Mouse (Mus musculus): ENCODE measurements at regions not wholly inside any gene's neighbourhood (a gene's known extent, or its start where the extent isn't known, plus 50 kb on each side); places are given as distances from the start of the nearest gene placed in this dataset.

DNA sequence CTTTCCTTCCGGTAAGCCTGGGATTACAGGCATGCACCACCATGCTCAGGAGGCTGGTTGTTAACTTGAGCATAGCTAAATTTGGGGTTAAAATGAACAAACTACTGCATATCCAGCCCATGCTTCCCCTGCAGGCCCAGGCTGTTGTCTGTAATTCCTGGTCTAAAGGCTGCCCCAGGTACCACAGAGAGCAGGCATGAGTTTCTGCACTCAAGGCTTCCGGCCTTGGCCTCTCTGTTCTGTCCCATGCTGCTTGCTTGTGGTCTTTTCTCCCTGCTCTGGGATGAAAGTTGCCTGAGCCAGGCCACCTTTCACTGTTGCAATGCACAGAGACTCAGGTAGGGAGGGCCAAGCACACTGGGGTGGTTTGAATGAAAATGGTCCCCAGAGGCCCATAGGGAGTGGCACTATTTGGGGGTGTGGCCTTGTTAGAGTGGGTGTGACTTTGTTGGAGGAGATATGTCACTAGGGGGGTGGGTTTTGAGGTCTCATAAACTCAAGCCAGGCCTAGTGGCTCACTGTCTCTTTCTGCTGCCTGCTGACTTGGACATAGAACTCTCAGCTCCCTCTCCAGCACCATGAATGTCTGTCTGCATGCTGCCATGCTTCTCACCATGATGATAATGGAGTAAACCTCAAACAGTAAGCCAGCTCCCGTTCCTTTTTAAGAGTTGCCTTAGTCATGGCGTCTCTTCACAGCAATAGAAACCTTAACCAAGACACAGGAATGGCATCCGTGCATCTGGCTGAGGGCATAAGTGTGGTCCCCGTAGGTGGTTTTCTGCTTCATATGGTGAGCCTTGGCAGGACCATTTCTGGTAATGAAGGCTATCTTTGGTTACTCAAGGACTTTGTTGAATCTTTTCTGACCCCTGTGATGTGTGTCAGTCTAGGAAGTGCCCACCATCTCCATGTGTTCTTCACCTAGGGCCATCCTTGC is 86.7 kb upstream of the Zfp366 start:
- DNase-seq, result no peak

DNA sequence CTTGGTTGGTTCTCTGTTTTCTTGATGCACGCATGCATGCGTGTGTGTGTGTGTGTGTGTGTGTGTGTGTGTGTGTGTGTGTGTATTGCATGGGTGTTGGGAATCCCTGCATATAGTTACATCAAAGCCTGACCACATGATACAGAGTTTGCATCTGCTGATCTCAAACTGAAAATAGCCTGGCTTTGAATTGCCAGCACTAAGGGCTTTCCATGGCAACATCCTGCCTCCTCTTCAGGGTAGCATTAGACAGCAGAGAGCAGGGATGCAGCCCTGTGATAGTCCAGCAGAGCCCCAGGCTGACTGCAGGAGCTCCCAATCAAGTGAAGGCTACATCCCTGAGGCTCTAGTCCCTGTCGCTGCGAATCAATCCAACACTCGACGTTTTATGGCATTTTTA is 87.8 kb upstream of the Zfp366 start:
- DNase-seq, result no peak

DNA sequence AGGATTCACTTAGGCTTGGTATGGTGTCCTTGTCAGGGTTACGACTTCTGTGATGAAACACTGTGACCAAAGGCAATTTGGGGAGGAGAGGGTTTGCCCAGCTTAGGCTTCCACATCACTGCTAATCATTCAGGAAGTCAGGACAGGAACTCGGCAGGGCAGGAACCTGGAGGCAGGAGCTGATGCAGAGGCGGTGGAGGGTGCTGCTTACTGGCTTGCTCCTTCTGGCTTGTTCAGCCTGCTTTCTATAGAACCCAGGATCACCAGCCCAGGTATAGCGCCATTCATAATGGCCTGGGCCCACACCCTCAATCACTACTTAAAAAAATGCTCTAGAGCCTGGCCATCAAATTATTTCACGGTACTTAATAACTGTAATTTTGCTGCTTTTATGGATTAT is 89.6 kb upstream of the Zfp366 start:
- DNase-seq, result no peak

DNA sequence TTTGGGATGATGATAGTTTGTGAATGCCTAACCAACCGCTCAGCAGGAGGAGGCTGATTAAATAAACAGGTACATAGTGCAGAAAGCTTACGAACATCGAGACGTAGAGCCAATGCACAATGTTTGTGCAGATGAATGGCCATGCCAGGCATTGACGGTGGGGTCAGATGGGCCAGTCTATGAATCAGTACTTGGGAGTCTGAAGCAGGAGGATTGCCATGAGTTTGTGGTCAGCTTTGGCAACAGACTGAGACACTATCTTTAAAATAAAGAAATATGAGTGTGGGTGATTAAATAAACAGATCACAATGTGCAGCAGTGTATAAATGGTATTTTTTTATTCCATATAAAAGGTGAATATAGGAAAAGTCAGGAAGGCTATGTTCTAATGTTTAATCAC is 90.4 kb upstream of the Zfp366 start:
- DNase-seq, result no peak

DNA sequence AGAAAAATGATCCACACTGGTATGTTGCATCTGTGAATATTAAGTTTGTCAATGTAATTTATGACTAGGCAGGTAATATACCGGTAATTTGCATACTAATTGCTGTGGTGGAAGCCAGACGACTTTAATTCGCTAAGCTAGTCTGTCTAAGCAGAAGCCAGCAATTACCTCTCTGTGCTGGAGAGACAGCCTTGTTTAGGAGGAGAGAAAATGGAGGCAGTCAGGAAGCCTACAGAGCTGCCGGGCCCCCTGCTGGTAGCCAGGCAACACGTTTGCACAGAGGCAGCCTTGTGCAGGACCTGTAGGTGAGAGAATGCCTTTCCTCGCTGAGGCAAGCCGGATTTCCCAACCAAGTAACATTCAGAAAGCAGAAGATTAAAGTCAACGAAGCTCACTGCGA is 91.4 kb upstream of the Zfp366 start:
- peak; percentile 58 to 78 for DNase-seq

DNA sequence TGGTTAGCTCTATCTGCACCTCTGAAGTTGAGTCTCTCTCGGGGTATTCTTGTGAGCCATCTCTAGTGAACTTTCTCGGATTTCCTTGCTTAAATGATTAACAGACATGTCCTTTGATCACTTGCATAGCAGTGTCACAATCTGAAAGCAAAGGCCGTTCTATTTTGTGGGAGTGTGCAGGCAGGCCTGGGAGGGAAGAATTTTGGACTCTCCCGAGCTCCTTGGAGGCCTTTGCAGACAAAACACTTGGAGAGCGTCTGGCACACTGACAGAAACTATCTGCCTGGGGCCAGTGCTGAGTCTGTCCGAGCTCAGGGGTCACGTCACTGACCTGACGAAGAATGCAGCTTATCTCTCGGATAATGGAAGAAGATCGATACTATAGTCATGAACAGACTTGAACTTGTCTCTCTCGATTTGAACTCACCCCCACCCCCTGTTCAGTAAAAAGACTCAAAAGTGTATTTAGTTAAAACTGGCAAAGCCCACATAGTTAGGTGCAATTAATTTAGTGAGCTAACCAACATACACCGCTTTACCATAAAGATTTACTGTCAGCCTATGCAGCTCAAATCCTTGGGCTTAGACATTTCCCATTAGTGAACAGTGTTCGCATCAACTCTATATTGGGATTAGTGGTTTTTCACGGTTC is 92.2 kb upstream of the Zfp366 start:
- no peak for DNase-seq

DNA sequence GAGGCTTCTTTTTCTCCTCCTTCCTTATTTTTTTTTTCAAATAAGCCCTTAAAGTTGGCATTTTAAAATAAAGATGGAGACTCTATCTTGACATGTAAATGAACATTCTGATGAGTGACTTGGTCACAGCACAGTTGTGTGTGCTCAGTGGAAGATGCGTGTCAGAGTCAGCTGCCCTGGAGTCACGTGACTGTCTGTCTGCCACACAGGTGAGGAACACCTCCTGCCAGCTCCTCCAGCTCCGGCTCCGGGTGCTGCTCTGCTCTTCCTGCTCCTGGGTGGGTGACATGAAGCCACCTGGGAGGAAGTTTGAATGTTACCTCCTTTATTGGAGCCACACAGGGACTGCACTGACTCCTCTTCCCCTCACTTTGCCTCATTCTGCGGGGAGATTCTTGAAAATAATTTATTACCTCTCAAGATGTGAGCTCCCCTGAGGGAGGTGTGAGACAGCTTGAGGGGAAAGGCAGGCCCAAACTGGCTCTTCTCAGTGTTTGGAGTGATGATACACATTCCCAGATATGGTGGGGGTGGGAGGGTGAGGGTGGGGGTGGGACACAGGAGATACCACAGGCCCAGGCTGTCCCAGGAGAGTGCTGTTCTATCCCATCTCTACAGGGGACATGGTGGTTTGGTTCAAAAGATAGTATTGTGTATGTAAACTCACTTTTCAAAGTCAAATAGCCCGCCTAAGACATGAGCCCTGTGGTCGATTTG is 92.9 kb upstream of the Zfp366 start:
- DNase-seq, result no peak

DNA sequence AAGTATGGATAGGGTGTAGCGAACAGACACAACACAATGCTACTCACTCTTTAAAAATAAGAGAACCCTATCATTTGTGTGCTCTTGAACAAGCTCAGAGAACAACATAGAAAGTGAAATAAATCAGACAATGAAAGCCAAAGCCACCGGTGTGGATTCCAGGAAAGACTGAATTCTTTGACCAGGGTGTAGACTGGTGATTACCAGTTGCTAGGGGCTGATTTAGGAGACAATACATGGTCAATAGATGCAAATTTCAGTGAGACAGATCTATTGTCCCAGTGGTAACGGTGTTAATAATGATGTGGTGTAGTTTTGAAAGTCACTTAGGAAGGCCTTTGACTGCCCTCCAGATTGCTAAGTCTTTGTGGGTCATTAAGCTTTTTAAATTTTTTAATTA is 94.3 kb upstream of the Zfp366 start:
- no peak for DNase-seq

DNA sequence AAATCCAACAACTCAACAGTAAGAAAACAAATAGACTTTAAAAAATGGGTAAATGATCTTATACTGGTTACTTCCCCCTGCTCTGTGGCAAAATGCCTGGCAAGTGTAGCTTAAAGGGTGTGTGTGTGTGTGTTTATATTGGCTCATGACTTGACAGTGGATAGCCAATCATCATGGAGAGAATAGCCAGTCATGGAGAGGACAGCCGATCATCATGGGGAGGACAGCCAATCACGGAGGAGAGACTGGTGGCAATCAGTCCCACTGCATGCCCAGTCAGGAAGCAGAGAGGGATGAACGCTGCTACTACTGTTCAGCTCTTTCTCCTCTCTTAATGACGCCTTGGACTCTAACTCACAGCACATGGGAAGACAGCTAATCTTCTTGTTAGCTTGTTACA is 96.3 kb upstream of the Zfp366 start:
- no peak for DNase-seq

DNA sequence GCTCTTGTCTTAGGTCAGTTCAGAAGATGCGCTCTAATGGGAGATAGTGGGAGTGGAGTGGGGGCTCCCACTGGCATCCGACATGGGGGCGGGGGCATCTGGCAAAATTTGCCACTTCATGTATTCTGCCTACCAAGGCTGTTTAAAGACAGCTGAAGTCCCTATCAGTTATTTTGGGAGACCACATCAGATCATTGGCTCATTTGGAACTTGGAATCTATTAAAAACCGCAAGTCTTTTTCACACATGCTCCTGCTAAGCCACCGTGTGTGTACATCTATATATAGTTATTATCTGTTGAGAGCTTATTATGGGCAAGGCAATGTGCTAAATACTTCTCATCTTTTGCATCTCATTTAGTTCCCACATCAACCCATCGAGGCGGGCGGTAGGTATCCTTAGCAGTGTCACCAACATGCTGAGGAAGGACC is 95.0 kb upstream of the 1700024P04Rik start:
- no peak for DNase-seq

DNA sequence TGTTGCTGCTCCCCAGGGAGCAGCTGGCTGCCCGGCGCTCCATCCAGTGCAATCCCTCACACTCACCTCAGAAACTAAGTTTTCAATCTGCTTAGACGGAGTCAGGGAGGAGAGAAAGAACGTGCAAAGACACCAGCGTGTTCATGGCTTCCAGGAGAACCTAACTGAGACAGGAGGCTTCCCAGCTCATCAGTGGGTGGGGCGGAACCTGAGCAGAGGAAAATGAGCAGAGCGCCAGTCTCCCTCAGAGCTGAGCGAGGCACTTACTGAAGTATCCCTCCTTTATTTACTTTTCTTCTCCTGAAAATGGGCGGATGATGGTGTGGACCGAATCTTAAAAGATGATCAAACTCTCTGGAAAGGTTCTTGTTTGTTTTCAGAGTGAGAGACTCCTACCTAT is 94.3 kb upstream of the 1700024P04Rik start:
- no peak for DNase-seq

DNA sequence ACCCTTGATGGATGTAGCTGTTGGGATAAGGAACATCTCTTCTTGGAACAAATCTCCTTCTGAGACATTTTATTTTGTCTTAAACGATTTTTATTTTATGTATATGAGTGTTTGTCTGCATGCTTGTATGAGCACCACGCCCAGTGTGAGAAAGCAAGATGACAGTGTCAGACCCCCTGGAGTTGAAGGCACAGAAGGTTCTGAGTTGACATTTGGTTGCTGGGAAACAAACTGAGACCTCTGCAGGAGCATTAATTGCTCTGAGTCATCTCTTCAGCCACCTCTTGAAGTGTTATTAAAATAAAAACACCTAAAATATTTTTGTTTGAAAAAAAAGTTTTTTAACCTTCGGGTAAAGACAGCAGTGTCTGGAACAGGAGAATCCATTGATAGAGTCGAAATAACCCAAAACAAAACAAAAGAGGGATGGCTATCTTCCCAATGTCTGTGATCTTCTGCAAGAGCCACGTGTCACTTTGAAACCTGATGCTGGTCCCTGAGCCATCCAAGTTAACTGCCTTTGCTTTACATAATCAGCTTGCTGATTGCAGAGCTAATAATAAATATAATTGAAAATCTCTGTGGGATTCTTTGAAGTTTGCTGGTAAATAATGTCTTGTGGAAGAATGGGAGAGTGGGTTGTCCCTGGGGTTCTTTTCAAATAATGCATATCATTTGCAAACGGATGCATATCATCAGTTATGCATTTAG is 92.8 kb upstream of the 1700024P04Rik start:
- DNase-seq, result peak in 1 of 2 experiments; percentile 25

DNA sequence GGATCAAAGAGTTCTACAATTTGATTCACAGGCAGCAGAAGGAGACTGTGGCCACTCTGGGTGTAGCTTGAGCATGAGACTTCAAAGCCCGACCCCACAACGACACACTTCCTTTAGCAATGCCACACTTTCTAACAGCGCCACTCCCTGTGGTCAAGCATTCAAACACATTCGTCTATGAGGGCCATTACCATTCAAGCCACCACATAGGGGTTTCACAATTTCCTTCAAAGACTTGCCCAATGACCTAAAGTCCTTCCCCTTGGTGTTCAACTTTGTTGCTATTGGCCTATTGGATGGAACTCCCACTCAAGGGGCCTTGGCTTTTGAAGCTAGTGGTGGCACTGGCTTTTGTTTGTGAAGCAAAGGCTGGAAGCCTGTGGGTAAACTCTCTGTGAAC is 91.1 kb upstream of the 1700024P04Rik start:
- no peak for DNase-seq

DNA sequence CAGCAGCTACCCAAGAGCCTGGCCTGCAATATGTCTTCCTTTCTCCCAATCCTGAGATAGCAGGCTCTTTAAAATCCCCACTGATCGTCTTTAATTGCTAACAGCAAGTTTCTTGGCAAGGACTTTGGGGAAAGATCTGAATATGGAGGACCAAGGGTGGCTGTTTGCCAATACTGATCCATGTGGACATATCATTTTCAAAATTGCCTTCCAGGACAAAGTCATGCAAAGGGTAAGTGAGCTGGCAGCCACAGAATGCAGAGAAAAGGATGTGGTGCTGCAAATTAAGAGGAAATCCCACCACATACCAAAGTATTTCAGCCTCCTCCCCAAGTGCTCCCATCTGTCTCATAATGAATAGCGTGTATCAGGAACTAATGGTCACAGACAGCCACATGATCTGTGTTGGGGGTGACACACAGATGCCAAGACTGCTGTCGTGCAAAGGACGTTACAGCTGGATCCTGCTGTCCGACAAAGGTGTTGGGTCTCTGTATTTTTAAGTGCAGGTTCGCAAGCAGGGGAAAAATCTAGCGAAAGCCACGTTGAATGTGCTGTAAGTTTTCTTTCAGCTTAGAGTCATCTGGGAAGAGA is 87.6 kb upstream of the 1700024P04Rik start:
- no peak for DNase-seq

DNA sequence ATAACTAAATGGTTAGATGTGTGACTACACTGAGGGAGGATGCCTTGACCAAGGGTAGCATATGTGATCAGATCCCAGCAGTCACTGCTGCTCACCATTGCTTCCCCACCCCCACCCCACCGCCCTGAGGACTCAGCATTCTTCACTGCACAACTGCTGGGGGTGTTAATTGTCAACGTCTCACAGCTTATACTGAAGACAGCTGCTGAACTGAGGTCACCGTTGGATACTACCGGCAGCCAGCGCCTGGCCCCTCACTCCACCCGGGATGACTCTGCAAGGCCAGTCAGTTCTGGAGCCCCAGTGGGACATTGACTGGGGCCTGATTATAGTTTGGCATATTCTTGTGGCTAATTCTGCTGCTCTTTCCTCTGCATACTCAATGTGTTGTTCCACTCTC is 87.0 kb upstream of the 1700024P04Rik start:
- no peak for DNase-seq

DNA sequence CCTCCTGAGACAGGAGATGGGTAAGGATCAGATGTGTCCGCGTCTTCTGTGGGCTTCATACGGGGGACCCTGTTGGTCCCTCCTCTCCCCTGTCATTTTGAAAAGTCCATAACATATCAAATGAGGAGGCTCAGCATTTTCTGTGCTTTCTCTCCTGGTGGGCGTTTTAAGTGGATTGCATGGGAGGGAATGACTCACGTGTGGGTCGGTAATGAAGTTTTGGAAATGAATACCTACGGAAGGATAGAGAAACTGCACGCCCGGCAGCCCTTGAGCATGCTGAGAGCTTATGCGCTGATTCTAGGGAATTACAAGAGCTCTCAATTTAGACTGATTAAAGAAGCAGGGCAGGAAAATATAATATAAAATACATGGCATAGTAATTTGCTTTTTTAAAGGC is 85.4 kb upstream of the 1700024P04Rik start:
- no peak for DNase-seq

DNA sequence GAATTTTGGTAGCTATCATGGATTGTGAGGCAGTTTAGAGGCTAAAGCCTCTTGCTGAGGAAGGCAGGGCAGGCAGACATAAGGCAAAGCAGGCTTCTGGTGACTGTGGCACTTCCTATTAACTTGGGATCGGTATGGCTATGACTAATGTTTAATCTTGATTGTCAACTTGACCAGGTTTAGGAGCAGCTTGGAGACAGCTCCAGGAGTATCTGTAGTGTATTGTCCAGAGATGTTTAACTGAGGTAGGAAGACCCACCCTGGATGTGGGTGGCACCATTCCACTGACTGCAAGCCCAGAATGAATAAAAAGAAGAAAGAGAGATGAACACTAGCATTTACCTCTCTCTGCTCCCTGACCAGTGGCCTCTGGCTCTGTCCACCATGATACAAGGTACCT is 83.1 kb upstream of the 1700024P04Rik start:
- DNase-seq, result no peak

DNA sequence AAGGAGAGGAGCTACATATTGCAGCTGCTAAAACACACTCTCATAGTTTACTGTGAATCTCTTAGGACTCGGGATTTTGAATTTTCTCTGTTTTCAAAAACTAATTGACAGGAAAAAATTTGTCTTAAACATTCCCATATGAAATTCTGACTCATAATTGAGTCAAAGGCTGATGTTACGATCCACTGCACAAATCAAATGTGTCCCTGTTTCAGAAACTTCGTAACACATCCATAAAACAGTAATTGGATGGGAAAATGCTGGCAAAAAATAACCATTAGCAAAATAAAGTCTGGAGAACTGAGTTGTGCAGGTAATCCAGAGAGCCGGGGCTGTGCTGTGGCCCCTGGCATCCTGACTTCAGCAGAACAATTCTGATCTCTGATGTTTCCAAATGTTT is 79.1 kb upstream of the 1700024P04Rik start:
- no peak for DNase-seq

DNA sequence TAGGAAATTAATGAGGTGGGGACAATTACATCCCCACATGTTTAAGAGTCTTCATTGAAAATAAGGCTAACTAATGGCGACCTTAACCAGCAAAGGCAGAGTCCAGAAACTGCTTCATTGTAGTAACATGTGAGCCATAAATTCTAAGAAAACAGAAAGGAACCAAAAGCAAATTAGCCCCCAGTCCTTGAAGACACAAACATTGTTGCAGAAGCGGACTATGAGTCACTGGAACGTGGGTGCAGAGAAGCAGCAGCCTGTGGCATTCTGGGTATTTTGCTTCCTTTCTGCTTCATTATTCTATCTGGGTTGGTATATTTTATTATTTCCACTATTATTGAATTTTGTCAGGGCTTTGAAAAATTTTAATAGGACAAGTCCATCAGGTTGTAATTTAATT is 78.6 kb upstream of the 1700024P04Rik start:
- DNase-seq, result no peak

DNA sequence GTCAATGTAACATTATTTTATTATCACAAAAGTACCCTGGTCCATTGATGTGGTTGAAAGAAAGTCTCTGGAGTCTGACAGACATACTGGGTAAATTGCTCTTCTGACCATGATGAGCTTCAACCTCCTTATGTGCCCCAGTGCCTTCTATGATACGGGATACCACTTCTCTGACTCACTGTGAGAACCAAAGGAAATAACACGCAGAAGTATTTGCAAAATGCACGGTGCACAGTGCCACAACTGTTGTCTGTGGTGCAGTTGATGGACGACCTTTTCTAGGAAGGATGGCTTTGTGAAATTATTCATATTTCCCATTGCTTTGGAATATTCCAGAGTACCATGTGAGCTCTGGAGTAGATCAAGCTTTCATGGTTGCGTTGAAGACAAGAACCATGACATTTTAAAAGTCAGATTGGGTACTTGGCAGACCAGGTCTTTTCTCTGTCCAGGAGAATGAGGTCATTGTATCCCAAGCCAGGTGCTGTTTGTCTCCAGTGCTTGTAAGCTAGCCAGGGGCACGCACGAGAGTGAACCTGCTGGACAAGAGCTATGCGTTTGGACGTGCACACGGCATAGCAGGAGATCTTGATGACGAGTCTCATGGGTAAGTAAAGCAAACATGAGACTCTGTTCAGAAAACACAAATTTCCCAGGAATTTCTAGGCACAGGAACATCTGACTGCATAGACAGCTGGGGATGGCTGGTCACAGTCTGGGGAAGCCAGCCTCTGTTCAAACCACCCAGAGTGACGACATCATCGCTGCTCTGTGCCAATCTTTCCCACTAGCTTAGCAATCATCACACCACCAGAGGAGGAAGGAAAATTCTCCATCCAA is 74.0 kb upstream of the 1700024P04Rik start:
- DNase-seq, result peak; percentile 35 to 44

DNA sequence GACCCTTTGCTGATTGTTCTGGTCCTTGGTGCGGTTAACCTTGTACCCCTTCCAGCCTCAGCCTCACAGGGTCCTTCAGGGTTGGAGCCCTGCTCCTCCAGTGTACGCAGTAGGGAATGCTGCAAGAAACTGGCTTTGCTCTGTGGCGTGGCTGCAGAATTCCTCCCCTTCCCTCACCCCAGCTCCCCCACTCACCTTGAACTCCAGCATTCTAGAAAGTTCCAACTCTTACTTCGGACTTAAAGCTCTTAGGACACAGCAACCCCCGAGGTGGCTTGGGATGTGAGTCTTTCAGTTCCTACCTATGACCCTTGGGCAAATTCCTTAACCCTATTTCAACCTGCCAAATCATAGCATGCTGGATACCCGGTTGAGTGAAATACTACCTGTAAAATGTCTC is 73.3 kb upstream of the 1700024P04Rik start:
- no peak for DNase-seq

DNA sequence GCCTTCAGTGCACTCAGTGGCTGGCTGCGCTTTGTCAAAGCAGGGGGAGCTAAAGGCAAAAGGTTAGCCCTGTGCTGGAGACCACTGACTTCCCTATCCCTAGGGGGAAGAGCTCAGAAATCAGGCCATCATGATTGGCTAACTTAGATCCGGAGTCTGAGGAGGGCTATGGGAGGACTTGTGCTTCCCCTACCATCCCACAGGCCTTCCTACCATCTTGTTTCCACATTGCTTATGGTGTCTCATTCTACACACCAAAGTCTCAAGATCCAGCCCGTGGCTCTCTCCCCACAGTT is 72.9 kb upstream of the 1700024P04Rik start:
- DNase-seq, result no peak

All from cerebellum, postnatal 25 days (tissue).